Mouse (Mus musculus) gastrocnemius, postnatal 25 days (tissue): ENCODE results near the gene Pjvk. TPM values are rescaled to one million over a fixed set of nuclear protein-coding genes. Genes with fewer than 3 reads are reported as not detected.
"Not testable (repeated sequence)": the region's sequence is repeated elsewhere in the genome, so short reads cannot be mapped to it uniquely, and the experiment has no call there.

Source experiments
- DNase-seq: peaks from one replicate; pipeline ENCODE4 v3.0.0; 2022
- long read RNA-seq, 2 experiments: library from polyadenylated mRNA; stranded (forward); transcript quantifications; one replicate each; pipeline ENCODE4 v2.0.0; 2021
- total RNA-seq, 2 experiments: library from RNA; stranded (reverse); gene quantifications; 1 replicate in 1 of 2; 2 replicates in 1 of 2; pipeline ENCODE4 v1.2.3; 2021

Gene Pjvk
- not detected for total RNA-seq
- long read RNA-seq, experiment 1 = 0 reads
- long read RNA-seq, experiment 2 = 0 reads

DNA sequence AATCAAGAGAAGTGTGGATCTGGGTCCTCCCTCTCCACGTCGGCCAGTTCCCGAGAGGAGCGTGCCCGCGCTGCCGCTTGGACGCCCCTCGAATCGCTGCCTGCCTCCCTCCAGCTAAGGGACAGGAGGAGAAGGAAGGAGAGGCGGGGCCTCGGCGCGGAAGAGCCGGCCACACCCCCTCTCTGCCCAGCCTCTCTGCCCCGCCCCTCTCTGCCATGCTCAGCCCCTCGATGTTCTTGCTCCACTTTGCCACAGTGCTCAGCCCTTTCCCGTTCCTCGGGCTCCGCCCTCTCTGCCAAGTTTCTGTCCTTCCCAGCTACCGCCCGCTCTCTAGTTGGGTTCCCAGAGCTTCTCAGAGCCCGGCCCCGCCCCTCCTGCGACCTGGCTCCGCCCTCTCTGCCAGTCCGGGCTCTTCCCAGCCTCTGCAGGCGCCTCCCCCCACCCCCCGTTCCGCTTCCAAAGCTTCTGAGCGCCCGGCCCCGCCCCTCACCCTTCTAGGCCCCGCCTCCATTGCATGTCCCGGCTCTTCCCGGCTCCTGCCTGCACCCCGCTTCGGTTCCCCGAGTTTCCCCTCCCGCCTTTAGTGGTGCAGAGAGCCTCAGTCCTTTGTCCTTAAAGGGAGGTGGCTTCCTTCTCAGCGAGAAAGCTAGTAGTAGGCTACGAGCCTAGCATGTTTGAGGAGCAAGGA lies at the start of gene Pjvk, which contains the start of gene Prkra:
Gene Pjvk (plus strand): TSS at position 594 of the 688 bp plus-strand sequence.
Gene Prkra (minus strand): TSS at position 133 of the 688 bp plus-strand sequence.
- DNase-seq = peak; percentile 97

DNA sequence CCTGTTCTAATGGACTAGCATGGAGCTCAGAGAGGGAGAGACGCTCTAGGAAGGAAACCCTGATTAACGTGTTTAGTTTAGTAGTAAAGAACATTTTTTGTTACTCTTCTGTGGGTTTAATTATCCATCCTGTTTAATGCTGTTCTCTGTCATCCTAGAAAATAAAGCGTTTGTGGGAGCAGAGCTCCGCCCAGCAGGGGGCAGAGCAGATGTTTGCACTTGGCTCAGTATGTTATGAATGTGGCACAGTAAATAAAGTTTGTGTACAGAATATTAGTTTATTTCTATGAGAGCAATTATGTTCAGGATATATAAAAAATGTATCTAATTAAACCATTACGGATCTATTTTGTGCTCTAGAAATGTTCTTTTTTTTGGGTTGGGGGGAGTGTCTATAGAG lies 49.1 kb upstream of the Pjvk start:
- no peak for DNase-seq

DNA sequence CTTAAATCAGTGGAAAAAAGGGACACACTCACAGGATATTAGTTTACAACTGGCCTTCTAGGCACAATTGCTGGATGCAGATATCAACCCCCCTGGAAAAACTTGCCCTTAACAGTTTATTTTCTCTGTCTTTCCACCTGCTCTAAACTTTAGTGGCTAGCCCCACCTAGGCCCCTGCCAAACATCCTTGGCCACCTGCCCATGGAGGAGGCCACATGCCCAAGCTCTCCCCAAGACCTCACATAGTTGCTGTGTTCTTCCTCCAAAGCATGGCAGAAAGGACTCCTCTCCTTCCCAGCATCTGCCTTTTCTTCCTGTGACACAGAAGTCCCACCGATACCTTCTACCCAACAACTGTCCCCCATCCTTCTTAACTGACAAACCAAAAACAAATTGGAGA lies 46.0 kb upstream of the Pjvk start:
- no peak for DNase-seq

DNA sequence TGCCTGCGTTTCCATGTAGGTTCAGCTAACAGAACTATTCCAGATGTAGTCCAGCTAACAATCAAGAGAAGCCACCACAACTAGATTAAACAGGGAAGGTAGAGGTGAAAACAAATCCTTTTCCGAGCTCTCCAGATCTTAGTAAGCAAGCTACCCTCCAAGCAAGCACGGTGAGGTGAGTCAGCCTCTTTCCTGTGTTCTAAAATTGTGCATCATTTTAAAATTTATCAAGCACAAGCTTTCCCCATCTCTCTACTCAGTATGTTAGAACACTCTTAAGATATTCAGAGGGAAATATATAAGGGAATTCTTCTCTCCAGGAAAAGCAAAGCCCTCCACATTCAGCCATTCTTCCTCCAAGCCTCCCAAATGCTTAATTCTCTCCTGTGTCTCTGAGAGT lies 41.6 kb upstream of the Pjvk start:
- DNase-seq = no peak

DNA sequence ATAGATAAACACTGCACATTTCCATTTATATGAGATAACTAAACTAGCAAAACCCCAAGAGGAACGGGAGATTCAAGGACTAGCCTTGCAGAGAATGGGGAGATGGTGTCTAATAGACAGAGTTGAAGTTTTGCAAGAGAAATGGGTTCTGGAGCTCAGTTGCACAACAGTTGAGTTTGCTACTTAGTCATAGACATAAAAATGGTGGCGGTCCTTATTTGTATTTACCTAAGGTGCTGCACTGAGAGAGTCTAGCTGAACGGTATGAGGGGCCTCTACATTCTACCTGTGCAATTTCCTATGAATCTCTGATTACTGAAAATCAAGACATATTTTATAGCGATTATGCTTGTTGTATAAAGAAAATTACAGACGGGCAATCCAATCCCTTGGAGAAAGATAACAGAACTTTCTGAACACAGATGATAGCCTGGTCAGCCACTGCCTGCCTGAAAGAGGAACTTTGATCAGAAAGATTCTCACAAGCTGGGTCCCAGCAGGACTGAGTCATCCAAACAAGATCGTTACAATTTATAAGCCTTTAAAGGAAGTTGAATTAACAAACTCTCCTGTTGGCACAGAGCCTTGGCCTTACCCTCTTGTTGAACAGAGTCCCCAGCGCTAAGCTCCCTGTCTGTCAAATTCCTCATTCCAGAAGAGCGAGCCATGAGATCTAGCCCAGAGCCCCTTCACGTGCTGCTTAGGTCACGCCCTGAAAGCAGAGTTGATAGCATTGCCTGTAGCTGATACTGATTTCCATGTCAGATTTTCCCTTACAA lies 37.8 kb upstream of the Pjvk start:
- no peak for DNase-seq

DNA sequence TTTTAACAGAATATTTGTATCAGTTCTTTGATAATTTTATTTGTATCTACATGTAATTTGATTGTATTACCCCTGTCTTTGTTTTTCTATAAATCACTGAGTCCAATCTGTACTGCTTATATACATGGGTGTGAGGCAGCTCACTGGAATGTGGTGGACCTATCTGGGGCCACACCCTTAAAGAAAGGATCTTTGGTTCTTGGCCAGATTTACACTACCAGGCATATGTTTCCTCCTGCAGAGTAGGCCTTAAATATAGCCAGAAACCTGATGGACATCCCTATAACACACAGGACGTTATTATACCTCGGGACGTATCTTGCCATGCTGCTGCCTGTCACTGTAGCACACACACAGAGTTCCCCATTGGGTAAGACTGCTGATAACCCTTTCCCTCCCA lies 36.3 kb upstream of the Pjvk start:
- no peak for DNase-seq

DNA sequence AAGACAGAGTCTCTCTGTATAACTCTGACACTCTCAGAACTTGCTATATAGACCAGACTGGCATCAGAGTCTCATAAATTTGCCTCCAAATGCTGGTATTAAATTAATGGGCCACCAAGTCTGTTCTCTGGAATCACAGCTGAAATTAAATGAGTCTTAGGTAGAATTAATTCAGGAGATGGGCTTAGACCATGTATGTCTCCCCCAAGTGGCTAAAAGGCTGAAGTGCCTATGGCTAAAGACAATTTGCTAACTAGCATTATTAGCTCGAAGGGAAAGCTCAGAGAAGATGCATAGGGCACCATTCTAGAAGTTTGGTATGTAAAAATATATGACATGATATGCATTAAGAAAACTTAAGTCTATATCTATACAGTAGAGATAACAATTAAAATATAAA lies 30.2 kb upstream of the Pjvk start:
- DNase-seq = no peak

DNA sequence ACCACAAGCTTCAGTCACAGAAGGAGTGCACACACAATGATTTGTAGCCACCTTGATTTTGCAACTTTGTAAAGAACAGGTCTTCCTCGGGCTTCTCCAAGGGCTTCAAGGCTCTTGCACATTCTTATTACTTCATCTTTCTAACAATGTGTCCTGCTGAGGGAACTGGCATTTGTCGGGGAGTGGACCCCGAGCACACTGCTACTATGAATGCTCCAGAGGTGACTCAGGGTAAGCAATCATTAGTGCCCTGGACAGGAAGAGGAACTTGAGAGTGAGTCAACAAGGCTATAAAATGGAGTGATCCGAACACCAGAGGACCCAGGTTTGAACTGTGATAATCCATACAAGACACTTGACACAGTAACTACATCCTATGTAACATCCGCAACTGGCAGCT lies 28.1 kb upstream of the Pjvk start:
- no peak for DNase-seq

DNA sequence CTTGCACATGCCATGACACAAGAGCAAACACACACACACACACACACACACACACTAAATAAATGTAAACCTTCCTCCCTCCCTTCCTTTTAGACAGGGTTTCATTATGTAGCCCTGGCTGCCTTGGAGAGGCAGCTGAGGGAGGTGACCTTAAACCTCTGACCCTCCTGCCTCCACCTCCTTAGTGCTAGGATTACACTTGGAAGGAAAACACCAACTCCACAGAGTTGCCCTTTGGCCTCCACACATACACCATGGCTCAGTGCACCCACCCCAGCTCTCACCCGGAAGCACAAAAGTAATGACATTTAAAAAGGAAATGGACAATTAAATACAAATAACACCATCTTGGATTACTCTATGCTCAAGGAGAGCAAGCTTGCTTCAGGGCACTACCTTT lies 26.6 kb upstream of the Pjvk start:
- DNase-seq = no peak

DNA sequence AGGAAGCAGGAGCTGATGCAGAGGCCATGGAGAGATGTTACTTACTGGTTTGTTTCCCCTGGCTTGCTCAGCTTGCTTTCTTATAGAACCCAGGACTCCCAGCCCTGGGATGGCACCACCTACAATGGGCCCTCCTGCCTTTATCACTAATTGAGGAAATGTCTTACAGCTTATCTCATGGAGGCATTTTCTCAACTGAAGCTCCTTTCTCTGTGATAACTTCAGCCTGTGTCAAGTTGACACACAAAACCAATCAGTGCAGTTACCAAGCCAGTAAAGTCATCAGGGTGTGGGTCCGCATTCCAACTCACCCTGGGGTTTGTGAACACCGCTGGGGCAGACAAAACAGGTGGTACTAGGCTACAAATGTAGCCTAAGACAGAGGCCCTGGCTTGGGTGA lies 26.0 kb upstream of the Pjvk start:
- not testable (repeated sequence) for DNase-seq

DNA sequence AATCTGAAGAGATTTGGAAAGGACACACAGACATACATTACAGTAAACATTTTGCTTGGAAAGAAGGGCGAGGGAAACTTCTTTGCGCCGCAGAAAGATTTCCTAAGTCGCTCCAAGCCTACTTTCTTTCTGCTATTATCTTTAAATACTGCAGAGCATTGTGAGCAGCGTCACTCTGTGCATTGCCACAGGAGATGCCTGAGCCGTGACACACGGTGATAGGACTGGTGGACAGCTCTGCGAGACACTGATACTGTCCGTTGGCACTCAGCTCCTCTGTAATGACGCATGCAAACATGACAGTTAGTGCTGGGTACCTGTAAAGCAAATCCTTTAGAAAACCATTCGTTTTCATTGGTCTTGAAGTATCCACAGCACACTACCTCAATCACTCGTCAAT lies 18.0 kb upstream of the Pjvk start:
- DNase-seq = no peak

DNA sequence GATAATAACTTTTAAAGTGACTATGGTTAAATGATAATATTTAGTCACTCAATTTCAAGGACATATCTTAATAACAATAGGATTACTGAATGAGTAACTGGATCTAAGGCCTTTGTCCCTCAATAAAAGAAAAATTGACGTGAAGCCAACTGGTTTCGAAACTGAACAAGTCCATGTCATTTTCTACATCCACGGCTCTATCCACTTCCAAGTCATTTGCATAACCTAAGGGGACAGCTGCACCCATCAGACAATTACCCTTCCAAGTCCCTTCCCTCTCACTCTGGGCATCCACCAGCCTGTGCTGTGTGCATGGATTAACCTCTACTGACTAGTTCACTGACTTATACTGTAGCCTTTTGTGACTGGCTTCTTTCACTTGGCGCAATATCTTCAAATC lies 16.7 kb upstream of the Pjvk start:
- DNase-seq = no peak

DNA sequence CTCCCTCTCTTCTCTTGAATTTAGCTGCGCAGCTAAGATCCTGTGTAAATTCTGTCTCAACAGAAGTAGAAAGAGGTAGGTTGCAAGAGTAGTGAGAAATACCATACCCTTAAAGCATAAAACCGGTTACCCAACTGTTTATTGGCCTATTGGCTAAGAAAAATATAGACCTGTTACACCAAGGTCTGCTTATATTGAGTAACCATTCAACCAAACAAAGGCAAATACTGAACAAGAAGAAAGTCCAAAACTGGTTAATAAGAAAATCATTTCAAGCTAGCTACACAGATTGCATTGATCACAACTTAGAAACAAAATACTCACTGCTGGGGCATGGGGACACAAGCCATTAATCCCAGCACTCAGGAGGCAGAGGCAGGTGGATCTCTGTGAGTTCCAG lies 8.6 kb upstream of the Pjvk start:
- DNase-seq = no peak

DNA sequence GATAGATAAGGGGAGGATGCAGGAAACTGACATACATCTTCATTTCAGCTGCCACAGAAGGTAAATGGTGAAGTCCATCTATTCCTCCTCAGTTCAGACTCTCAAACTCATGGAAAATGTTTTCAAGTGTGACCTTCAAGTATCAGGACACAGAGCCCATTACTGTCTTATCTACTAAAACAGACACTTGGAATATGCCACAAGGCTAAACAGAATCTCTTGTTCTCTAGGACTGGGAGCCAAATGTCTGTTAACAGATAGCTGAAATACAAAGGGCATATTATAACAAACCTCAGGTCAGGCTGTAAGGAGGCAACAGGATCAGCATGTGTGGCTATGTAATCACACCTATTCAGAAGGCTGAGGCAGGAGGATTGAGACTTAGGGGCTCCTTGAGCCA lies 4.5 kb upstream of the Pjvk start:
- DNase-seq = no peak

DNA sequence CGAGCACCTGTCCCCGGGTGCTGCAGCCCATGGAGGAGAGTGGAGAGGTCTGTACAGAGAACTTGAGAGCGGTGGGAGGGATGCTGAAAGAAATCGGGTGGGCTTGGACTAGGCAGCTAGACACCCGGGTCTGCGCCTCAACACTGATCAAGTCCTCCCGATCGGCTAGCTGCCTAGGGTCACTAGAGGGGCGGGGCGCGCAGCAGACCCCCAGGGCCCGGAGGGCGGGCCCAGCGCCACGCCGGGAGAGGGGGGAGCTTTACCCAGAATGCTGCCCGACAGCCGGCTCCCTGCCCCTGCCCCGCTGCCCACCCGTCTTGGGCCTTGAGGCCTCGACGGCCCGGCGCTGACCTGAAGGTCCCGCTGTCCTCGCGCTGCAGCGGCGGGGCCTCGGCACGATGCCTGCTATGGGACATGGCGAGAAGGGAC lies 821 bp upstream of the Pjvk start:
- no peak for DNase-seq

DNA sequence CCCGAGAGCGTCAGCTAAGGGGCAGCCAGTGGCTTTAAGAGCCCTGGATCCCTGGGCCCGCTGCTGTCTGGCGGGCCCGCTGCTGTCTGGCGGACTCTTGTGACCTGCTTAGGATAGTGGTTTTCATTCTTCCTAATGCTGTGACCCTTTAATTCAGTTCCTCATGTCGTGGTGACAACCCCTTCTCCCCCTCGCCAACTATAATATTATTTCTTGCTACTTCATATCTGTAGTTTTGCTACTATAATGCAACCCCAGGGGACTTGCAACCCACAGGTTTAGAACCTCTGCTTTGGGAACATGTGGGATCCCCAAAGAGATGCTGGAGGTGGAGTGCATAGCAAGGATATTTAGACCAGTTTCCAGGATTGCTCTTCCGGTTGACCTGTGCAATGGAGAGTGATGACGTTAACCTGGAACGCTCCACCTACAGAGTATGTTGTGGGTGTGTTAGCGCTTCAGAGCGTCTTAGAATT lies 428 bp downstream of the Pjvk start:
- DNase-seq = no peak

DNA sequence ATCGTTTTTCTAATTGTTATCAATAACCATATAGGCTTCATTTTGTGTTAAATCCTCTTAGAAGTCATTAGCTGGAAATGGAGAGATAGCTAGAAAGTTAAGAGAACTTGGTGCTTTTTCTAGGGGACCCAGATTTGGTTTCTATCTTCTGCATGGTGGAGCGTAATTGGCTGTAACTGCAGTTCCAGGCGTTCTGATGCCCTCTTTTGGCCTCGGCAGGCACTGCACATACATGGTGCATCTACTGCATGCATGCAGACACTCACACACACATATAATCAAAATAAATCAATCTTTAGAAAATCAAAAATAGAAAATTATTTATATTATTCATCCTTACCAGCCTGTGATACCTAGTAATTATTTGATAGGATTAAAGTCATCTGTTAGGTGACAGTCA lies 4.8 kb downstream of the Pjvk start:
- DNase-seq = no peak

DNA sequence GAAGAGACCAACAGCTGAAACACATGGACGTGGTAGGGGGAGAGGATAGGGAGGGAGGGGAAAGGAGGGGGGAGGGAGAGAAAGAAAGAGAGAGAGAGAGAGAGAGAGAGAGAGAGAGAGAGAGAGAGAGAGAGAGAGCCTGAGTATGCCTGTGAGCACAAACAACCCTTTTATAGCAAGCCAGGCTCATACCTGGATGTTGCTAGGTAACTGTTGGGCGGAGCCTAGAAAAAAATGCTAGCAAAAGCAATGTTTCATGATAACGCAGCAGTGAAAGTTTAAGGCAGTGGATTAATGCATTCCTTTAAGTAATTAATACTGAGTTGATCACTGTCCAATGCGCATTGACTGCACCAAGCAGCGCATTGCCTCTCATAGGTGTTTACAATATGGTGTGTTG lies 6.4 kb downstream of the Pjvk start:
- no peak for DNase-seq

DNA sequence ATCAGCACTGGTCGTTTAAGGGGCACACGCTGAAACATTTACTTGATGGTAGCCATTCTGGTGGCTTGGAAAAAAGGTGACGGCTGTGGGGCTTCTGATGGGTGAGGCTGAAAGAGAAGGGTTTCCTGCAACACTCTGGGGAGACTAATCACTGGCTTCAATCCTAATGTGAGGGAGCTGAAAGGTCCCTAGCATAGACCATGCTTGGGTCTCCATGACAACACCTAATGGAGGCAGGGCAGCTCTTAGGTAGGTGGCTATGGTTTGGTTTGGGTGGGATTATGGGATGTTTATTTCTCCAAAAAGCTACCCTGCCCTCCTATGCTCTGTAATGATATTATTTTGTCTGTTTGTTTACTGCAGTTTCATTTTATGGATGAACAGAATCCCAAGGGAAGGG lies 7.2 kb downstream of the Pjvk start:
- DNase-seq = no peak

DNA sequence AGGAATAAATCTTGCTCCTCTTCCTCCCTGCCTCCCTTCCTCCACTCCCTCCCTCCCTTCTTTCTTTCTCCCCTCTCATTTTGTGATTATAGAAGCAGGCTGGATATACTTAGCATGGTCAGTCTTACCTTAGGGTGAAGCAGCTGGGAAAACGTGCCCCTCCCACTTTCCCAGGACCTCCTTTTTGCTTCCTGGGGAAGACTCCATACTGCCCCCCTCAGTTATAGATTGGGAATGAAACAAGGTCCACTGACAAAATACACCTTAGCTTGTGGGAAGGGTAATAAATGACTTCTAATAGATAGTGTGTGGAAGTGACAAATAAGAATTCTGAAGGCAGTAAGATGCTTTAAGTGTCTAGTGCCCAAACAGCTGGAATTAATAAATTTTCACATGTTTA lies 7.7 kb downstream of the Pjvk start:
- no peak for DNase-seq

DNA sequence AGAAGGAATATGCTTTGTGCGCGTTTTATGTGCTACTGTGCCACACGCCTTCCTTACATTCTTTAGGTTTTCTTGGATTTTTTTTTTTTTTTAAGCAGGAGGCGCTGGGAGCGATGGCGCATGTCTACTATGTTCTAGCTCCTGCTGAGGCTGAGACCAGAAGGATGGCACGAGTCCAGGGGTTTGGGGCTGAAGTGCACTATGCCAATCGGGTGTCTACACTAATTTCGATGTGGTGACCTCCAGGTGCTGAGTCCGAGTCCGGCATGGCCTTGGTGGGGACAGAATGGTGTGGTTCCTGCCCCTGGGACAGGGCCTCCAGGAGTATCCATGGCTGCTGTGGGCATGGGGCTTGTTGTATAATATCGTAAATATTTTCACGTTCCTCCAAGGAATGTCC lies 10.3 kb downstream of the Pjvk start:
- no peak for DNase-seq

DNA sequence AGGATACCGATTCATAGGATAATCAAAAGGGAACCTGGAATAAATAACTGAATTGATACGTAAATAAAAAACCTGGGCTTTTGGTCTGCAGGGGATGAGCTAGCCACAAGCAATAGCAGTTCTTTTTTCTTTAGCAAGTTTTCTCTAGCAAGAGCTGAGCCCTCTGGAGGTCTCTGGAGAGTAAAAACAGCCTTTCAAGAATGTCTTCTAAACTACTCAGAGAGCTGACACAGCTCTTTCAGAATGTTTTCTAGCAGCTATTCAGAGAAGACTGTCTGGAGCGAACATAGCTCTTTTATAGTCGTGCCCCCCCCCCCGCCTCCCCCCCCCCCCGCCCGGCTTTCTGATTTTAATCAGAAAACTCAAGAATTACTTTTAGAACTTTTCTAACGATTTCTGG lies 11.1 kb downstream of the Pjvk start:
- no peak for DNase-seq

DNA sequence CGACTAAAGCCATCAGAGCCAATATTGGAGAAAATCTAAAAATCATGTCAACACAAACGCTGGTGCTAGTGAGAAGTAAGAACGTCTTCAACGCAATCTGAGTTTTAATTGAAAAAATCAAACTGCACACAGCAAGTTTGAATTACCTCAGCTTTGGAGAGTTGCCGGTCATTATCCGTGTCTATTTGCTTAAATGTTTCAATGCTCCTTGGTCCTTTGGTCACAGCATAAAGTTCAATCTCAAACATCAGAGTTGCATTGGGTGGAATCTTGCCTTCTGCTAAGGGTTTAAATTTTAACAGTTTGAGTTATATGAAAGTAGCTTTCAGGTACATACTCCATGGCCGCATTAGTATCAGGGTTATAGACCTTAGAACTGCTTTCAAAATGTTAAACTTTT lies 17.3 kb downstream of the Pjvk start:
- DNase-seq = no peak

DNA sequence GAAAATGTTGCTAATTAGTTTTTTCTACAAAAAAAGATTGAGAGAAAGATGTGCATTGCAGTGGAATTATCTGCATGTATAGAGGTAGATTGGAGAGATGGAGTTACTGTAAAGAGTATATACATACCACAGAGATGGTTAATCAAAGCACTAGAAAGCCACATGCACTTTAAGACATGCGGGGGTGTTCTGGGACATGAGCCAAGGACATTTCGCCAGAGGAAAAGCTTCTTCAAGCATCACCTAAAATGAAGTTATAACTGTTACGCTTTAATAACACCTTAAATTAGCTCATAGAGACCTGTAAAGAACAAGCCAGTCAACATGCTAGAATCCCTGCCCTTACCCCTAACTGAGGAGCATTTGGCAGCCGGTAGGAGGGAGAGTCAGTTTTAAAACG lies 18.9 kb downstream of the Pjvk start:
- DNase-seq = no peak
